Mouse (Mus musculus) hindbrain, embryonic 11.5 days (tissue): Measurements from ENCODE around the gene Sgpp2. TPM values are rescaled to one million over a fixed set of nuclear protein-coding genes. Genes with fewer than 3 reads are reported as not detected.
A peak's percentile ranks its signal among the peaks of the same experiment; 100 is the strongest.

ENCODE experiments used
- ATAC-seq: fragments of 200-750 bp; cut with Nextera tagmentation; 2 replicates; pipeline ENCODE4 v1.8.0; 2017; ENCODE audit warnings: mild to moderate bottlenecking, moderate TSS enrichment, moderate library complexity; ENCODE audit not compliant: low FRiP score
- DNase-seq: peaks from one replicate; pipeline ENCODE4 v3.0.0-alpha.2; 2015; ENCODE audit warnings: low spot score
- H3K27ac ChIP-seq: fragments of 300-500 bp; sonication (generic); 2 replicates; pipeline ENCODE4 v1.5.1; 2014; ENCODE audit warnings: mild to moderate bottlenecking, low read depth, low read length
- H3K27me3 ChIP-seq: fragments of 300-500 bp; sonication (generic); 2 replicates; pipeline ENCODE4 v1.6.1; 2014; ENCODE audit warnings: mild to moderate bottlenecking, low read length, moderate library complexity, mixed read lengths; ENCODE audit not compliant: control insufficient read depth, insufficient read depth
- H3K36me3 ChIP-seq: fragments of 300-500 bp; sonication (generic); 2 replicates; pipeline ENCODE4 v1.6.1; 2014; ENCODE audit warnings: mild to moderate bottlenecking, low read length, moderate library complexity, mixed read lengths; ENCODE audit not compliant: control insufficient read depth, insufficient read depth
- H3K4me1 ChIP-seq: fragments of 300-500 bp; sonication (generic); replicated peaks from 2 replicates; pipeline ENCODE4 v1.6.1; 2014; ENCODE audit warnings: low read length, mixed read lengths; ENCODE audit not compliant: control insufficient read depth, insufficient read depth
- H3K4me2 ChIP-seq: fragments of 300-500 bp; sonication (generic); replicated peaks from 2 replicates; pipeline ENCODE4 v1.6.1; 2014; ENCODE audit warnings: mild to moderate bottlenecking, low read depth, low read length
- H3K4me3 ChIP-seq: fragments of 300-500 bp; sonication (generic); 2 replicates; pipeline ENCODE4 v1.5.1; 2014; ENCODE audit warnings: low read depth, low read length
- H3K9ac ChIP-seq: fragments of 300-500 bp; sonication (generic); 2 replicates; pipeline ENCODE4 v1.6.1; 2014; ENCODE audit warnings: low read depth, low read length
- H3K9me3 ChIP-seq: fragments of 300-500 bp; sonication (generic); 2 replicates; pipeline ENCODE4 v1.6.1; 2016; ENCODE audit warnings: low read length; ENCODE audit not compliant: control insufficient read depth
- WGBS: fragments of 180-500 bp; shearing (Covaris S2); extraction: QIAGEN DNeasy Blood & Tissue Kit; methylation state at CpG from one replicate; pipeline ENCODE4 v1.1.7; 2014; 5-methylcytosine and 5-hydroxymethylcytosine counted together
- polyA plus RNA-seq: library from polyadenylated mRNA; unstranded; fragments of >200 nt; fragmentation: Nextera tagmentation; extraction: Ambion mirVana; gene quantifications from 2 replicates; pipeline ENCODE4 v1.2.1, GENCODE M21; 2014

Sgpp2 gene
- polyA plus RNA-seq, 1 experiment from 2014 or later: 1.6 TPM

- H3K9ac ChIP-seq: no peak overlapping the region
- no peaks in the 10 kb centered on the region for H3K36me3 ChIP-seq
- H3K4me2 ChIP-seq: no peak overlapping the region
- WGBS: 94% methylated on average over 4 of the region's 4 CpGs
- no peak overlapping the region for H3K4me3 ChIP-seq
- H3K4me1 ChIP-seq: no peaks in the 10 kb centered on the region
- no peaks in the 10 kb centered on the region for H3K9me3 ChIP-seq
- DNase-seq (no peak), ATAC-seq (no peak)
- no peak overlapping the region for H3K27ac ChIP-seq
- H3K27me3 ChIP-seq: no peaks in the 10 kb centered on the region
Measured at GRCm38 (mm10) chr1:78401413-78401812, 91.3 kb downstream of the Sgpp2 start.

DNA sequence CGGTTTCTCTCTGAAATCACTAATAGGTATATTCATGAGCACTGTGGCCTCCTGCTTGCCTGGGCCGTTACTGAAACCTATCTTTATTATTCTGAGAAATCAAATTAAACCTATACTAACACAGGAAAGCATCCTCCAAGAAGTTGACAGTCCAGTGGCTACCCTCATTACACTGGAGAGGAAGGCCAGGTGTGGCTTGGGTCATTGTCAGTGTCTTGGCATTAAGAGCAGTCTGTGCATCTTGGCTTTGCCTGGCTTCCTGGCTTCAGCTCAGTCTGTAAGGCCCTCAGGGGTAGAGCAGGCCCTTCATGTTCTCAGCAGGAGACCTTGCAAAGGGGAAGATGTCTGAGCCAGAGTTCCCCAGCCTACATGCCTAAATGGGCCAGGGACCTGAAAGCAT is 99.3 kb downstream of the Sgpp2 start:
- WGBS: 91% methylated on average over 2 of the region's 2 CpGs
- H3K4me3 ChIP-seq: no peak overlapping the region
- H3K9ac ChIP-seq: no peak overlapping the region
- ATAC-seq (no peak), DNase-seq (no peak)
- no peaks in the 10 kb centered on the region for H3K36me3 ChIP-seq
- H3K4me1 ChIP-seq: no peaks in the 10 kb centered on the region
- H3K27ac ChIP-seq: no peak overlapping the region
- no peak overlapping the region for H3K4me2 ChIP-seq
- no peaks in the 10 kb centered on the region for H3K9me3 ChIP-seq
- no peaks in the 10 kb centered on the region for H3K27me3 ChIP-seq

DNA sequence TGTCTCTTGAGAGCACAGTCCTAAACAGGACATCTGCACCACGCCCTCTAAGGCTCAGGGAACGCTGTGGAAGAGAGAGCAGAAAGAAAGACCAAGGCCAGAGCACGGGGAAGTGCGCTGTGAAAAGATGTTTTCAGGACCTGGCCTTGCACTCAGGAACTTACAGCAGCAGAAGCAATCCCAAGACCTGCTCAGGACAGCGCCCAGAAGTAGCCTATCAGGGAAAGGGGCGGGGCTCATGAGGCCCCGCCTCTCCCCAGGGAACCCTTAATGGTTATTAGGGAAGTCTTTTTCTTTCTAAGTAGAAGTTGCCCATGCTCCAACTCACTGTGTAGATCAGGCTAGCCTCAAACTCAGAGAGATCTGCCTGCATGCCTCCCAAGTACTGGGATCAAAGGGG is 102.5 kb downstream of the Sgpp2 start:
- Histone ChIP-seq H3K36me3 (no peaks in the 10 kb centered on the region), H3K4me3 (no peak overlapping the region), H3K27ac (no peak overlapping the region), H3K9ac (no peak overlapping the region), H3K27me3 (no peaks in the 10 kb centered on the region), H3K4me1 (no peaks in the 10 kb centered on the region), H3K4me2 (no peak overlapping the region), H3K9me3 (no peaks in the 10 kb centered on the region)
- WGBS: 20% methylated on average over 7 of the region's 7 CpGs
- ATAC-seq: no peak
- DNase-seq: no peak

GRCm38 (mm10) chr1:78414421-78414820 is 104.3 kb downstream of the Sgpp2 start:
- WGBS: 90% methylated on average over 5 of the region's 5 CpGs
- Histone ChIP-seq H3K4me1 (no peaks in the 10 kb centered on the region), H3K4me2 (no peak overlapping the region), H3K36me3 (no peaks in the 10 kb centered on the region), H3K9me3 (no peaks in the 10 kb centered on the region), H3K4me3 (no peak overlapping the region), H3K27ac (no peak overlapping the region), H3K27me3 (no peaks in the 10 kb centered on the region), H3K9ac (no peak overlapping the region)
- no peak for ATAC-seq
- DNase-seq: no peak

GRCm38 (mm10) chr1:78417154-78417911 is 107.2 kb downstream of the Sgpp2 start:
- H3K27ac ChIP-seq: no peak overlapping the region
- H3K4me1 ChIP-seq: no peaks in the 10 kb centered on the region
- no peak overlapping the region for H3K4me2 ChIP-seq
- no peaks in the 10 kb centered on the region for H3K36me3 ChIP-seq
- 96% methylated on average over 9 of the region's 9 CpGs for WGBS
- no peaks in the 10 kb centered on the region for H3K27me3 ChIP-seq
- no peak for ATAC-seq
- DNase-seq: no peak
- no peaks in the 10 kb centered on the region for H3K9me3 ChIP-seq
- H3K4me3 ChIP-seq: no peak overlapping the region
- no peak overlapping the region for H3K9ac ChIP-seq

DNA sequence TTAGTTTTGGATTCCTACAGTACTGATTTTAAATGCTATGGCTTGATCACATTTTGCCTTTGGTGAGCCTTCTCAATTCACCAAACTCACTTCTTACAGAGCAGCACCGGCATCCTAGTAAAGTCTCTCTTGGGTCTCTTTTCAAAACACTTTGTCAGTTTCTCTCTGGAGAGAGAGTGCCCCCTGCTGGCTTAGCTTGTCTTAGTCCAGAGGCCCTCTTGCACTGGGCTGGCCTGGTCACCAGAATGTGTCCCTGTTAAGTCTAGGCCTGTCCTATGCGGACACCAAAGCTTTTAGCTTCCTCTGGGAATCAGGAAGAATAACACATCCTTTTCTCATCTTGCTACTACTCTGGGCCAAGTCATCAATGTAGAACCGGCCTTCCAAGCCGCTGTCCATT is 109.4 kb downstream of the Sgpp2 start:
- WGBS: 47% methylated on average over 4 of the region's 4 CpGs
- no peaks in the 10 kb centered on the region for H3K27me3 ChIP-seq

DNA sequence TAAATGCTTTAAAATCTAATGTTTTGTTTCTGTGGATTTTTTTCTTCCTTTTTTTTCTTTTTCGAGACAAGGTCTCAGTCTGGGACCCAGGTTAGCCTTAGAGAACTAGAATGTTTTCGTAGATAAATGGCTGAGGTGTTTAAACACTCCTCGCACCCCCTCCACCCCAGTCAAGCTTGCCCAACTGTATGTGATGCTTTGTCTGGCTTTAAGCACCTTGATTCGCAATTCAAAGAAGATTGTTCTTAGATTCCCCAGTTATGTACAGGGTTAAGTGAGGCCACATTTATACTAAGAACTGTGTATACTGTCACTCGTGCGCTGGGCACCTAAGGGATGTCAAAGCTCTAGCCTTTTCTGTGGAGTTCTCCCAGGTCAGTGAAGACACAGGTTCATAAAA is 110.1 kb downstream of the Sgpp2 start:
- Histone ChIP-seq H3K27me3 (no peaks in the 10 kb centered on the region), H3K27ac (no peak overlapping the region), H3K4me2 (no peak overlapping the region), H3K9ac (no peak overlapping the region), H3K4me1 (0 out of 2 replicates have a peak, but pooled peaks cover 3% of the 10 kb centered on the region), H3K4me3 (no peak overlapping the region), H3K36me3 (no peaks in the 10 kb centered on the region), H3K9me3 (no peaks in the 10 kb centered on the region)
- 92% methylated on average over 6 of the region's 6 CpGs for WGBS
- no peak for ATAC-seq
- DNase-seq: no peak

More for the DNA sequence above, 109.4 kb downstream of the Sgpp2 start:
- Histone ChIP-seq H3K4me3 (no peak overlapping the region), H3K36me3 (no peaks in the 10 kb centered on the region), H3K9me3 (no peaks in the 10 kb centered on the region), H3K4me2 (no peak overlapping the region), H3K27ac (no peak overlapping the region), H3K9ac (no peak overlapping the region), H3K4me1 (0 out of 2 replicates have a peak, but pooled peaks cover 3% of the 10 kb centered on the region)
- DNase-seq: peak; percentile 88
- ATAC-seq: peak; percentile 63

DNA sequence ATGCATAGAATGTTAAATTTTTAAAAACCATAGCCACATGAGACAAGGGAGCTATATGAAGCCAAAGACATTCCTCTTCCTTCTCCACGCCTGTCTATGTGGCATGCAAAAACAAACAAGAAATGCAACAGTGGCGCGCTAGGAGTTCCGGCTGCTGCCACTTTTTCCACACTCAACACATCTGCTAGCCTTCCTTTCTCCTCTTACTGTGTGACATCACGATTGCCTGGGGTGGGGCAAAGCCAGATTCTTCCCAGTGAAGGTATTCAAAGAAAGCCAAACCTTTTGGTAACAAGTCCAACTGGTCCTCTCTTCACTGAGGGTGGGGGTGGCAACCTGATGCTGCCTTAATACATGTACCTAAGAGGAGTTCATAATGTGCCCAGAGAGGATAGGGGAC is 111.6 kb downstream of the Sgpp2 start:
- 82% methylated on average over 5 of the region's 5 CpGs for WGBS
- DNase-seq: no peak
- Histone ChIP-seq H3K36me3 (no peaks in the 10 kb centered on the region), H3K9me3 (no peaks in the 10 kb centered on the region), H3K4me3 (no peak overlapping the region), H3K27ac (no peak overlapping the region), H3K4me2 (no peak overlapping the region), H3K27me3 (no peaks in the 10 kb centered on the region), H3K9ac (no peak overlapping the region), H3K4me1 (0 out of 2 replicates have a peak, but pooled peaks cover 3% of the 10 kb centered on the region)
- no peak for ATAC-seq

- Histone ChIP-seq H3K4me1 (0 out of 2 replicates have a peak, but pooled peaks cover 3% of the 10 kb centered on the region), H3K36me3 (no peaks in the 10 kb centered on the region), H3K27ac (no peak overlapping the region), H3K9me3 (no peaks in the 10 kb centered on the region), H3K4me2 (no peak overlapping the region), H3K4me3 (no peak overlapping the region), H3K9ac (no peak overlapping the region), H3K27me3 (no peaks in the 10 kb centered on the region)
- WGBS: 40% methylated on average over 2 of the region's 2 CpGs
- ATAC-seq: no peak
- DNase-seq: no peak
Measured at GRCm38 (mm10) chr1:78422576-78422975, 112.4 kb downstream of the Sgpp2 start.
